Mouse (Mus musculus) CH12.LX (cell line): ENCODE measurements around the gene Btbd9. TPM values are rescaled to one million over a fixed set of nuclear protein-coding genes. Genes with fewer than 3 reads are reported as not detected.

Source experiments
- DNase-seq: peaks from one replicate; pipeline ENCODE4 v3.0.0-alpha.2; 2013; ENCODE audit errors: extremely low read depth
- H3K27ac ChIP-seq: 2 replicates; pipeline ENCODE4 v1.5.1; 2012; ENCODE audit warnings: low read depth, mild to moderate bottlenecking, control low read depth, moderate library complexity; ENCODE audit not compliant: insufficient read depth
- H3K27me3 ChIP-seq: replicated peaks from 2 replicates; pipeline ENCODE3; 2012; ENCODE audit warnings: inconsistent platforms
- H3K36me3 ChIP-seq, 2 experiments: replicated peaks in 1 of 2; 2 replicates each; pipeline versions ENCODE3 to v1.6.1; 2012; ENCODE audit warnings: inconsistent platforms in 1 of 2, low read length in 1 of 2, mild to moderate bottlenecking in 1 of 2, mixed read lengths in 1 of 2, moderate library complexity in 1 of 2; ENCODE audit not compliant: control insufficient read depth in 1 of 2, insufficient read depth in 1 of 2
- H3K4me1 ChIP-seq, 2 experiments: 2 replicates each; pipeline ENCODE4 v1.6.1; 2012; ENCODE audit warnings: inconsistent platforms in 1 of 2, moderate library complexity in 1 of 2; ENCODE audit not compliant: insufficient read depth in 2 of 2, control insufficient read depth in 1 of 2
- H3K4me2 ChIP-seq: 2 replicates; pipeline ENCODE4 v1.6.1; 2012; ENCODE audit warnings: low read depth, mild to moderate bottlenecking, control low read depth; ENCODE audit not compliant: poor library complexity, insufficient read depth, severe bottlenecking
- H3K4me3 ChIP-seq, 3 experiments: fragments of 150-350 bp in 1 of 3; sonication (generic) in 1 of 3; replicated peaks in 1 of 3; 2 replicates each; pipeline versions ENCODE3 to v1.5.1; 2011 to 2012; ENCODE audit warnings: low read depth in 2 of 3, low read length in 2 of 3, mild to moderate bottlenecking in 2 of 3, moderate library complexity in 2 of 3, control low read depth in 1 of 3, improper control_type of control experiment in 1 of 3, inconsistent platforms in 1 of 3, mixed read lengths in 1 of 3; ENCODE audit not compliant: poor library complexity in 1 of 3
- H3K79me2 ChIP-seq: replicated peaks from 2 replicates; pipeline ENCODE4 v1.6.1; 2012; ENCODE audit warnings: mild to moderate bottlenecking, moderate library complexity; ENCODE audit not compliant: control insufficient read depth, poor library complexity, insufficient read depth, severe bottlenecking; ENCODE audit errors: extremely low read depth
- H3K9ac ChIP-seq: 2 replicates; pipeline ENCODE4 v1.6.1; 2012; ENCODE audit warnings: low read depth, mild to moderate bottlenecking, control low read depth, moderate library complexity; ENCODE audit not compliant: insufficient read depth
- H3K9me3 ChIP-seq: replicated peaks from 2 replicates; pipeline ENCODE3; 2012; ENCODE audit warnings: low read length, inconsistent platforms, mixed read lengths
- BHLHE40 ChIP-seq: IDR thresholded peaks from 2 replicates; pipeline ENCODE4 v1.6.1; 2011; ENCODE audit warnings: mild to moderate bottlenecking, low read depth, low read length, improper control_type of control experiment
- CHD2 ChIP-seq: IDR thresholded peaks from 2 replicates; pipeline ENCODE4 v1.6.1; 2011; ENCODE audit warnings: low read length, improper control_type of control experiment
- E2F4 ChIP-seq: IDR thresholded peaks from 2 replicates; pipeline ENCODE4 v1.6.1; 2011; ENCODE audit warnings: low read depth, low read length, improper control_type of control experiment; ENCODE audit not compliant: insufficient replicate concordance
- ELF1 ChIP-seq: IDR thresholded peaks from 2 replicates; pipeline ENCODE4 v1.6.1; 2014; ENCODE audit warnings: low read depth, mild to moderate bottlenecking, inconsistent platforms, low read length, improper control_type of control experiment
- GABPA ChIP-seq: IDR thresholded peaks from 2 replicates; pipeline ENCODE4 v1.6.1; 2012; ENCODE audit warnings: low read depth, low read length, improper control_type of control experiment, inconsistent platforms; ENCODE audit not compliant: insufficient replicate concordance
- IRF4 ChIP-seq: IDR thresholded peaks from 2 replicates; pipeline ENCODE4 v1.6.1; 2014; ENCODE audit warnings: low read depth, mild to moderate bottlenecking, inconsistent platforms, low read length, improper control_type of control experiment
- JUND ChIP-seq: conservative IDR thresholded peaks from 2 replicates; pipeline ENCODE4 v1.6.1; 2011; ENCODE audit warnings: low read depth, low read length, improper control_type of control experiment
- MAFK ChIP-seq: IDR thresholded peaks from 2 replicates; pipeline ENCODE4 v1.6.1; 2011; ENCODE audit warnings: low read length, improper control_type of control experiment; ENCODE audit not compliant: insufficient replicate concordance
- MAZ ChIP-seq: IDR thresholded peaks from 2 replicates; pipeline ENCODE4 v1.6.1; 2012; ENCODE audit warnings: low read depth, mild to moderate bottlenecking, inconsistent platforms, low read length, improper control_type of control experiment, moderate library complexity
- NELFE ChIP-seq: IDR thresholded peaks from 2 replicates; pipeline ENCODE4 v1.6.1; 2011; ENCODE audit warnings: low read depth, low read length, improper control_type of control experiment
- PAX5 ChIP-seq: IDR thresholded peaks from 2 replicates; pipeline ENCODE4 v1.6.1; 2012; ENCODE audit warnings: low read length, inconsistent platforms, mixed read lengths
- RCOR1 ChIP-seq: conservative IDR thresholded peaks from 2 replicates; pipeline ENCODE4 v1.6.1; 2012; ENCODE audit warnings: low read depth, mild to moderate bottlenecking, inconsistent platforms, low read length, improper control_type of control experiment
- TBP ChIP-seq: conservative IDR thresholded peaks from 2 replicates; pipeline ENCODE4 v1.6.1; 2011; ENCODE audit warnings: low read depth, low read length, improper control_type of control experiment
- UBTF ChIP-seq: IDR thresholded peaks from 2 replicates; pipeline ENCODE4 v1.6.1; 2012; ENCODE audit warnings: low read depth, mild to moderate bottlenecking, inconsistent platforms, low read length, improper control_type of control experiment, moderate library complexity
- USF1 ChIP-seq: IDR thresholded peaks from 2 replicates; pipeline ENCODE4 v1.6.1; 2014; ENCODE audit warnings: low read depth, mild to moderate bottlenecking, inconsistent platforms, low read length, improper control_type of control experiment
- USF2 ChIP-seq: conservative IDR thresholded peaks from 2 replicates; pipeline ENCODE4 v1.6.1; 2011; ENCODE audit warnings: low read depth, low read length, improper control_type of control experiment
- dilution Hi-C: fragments of 300-500 bp; cut with MboI; formaldehyde crosslinking; loops from 2 replicates; pipeline ENCODE4 v1.14.3; 2020; ENCODE audit warnings: low sequenced_read_pairs; ENCODE audit not compliant: extremely low pct_unique_long_range_greater_than_20kb, extremely low pct_ligation_motif_present
- in situ Hi-C: fragments of 300-500 bp; cut with MboI; formaldehyde crosslinking; loops from 3 replicates; pipeline ENCODE4 v1.14.3; 2019; ENCODE audit warnings: low sequenced_read_pairs, low pct_ligation_motif_present, low pct_unique_long_range_greater_than_20kb, mixed read lengths
- polyA plus RNA-seq: library from polyadenylated mRNA; unstranded; fragments of >175 nt; gene quantifications from 2 replicates; pipeline ENCODE4 v1.2.1, GENCODE M21; 2012; ENCODE audit warnings: low read depth; ENCODE audit not compliant: insufficient read length
- total RNA-seq, 2 experiments: library from RNA; depleted of rRNA; stranded (reverse); fragments of 300-350 nt in 1 of 2; fragments of >200 nt in 1 of 2; gene quantifications; 2 replicates each; pipeline ENCODE4 v1.2.3; 2012 to 2014

The Btbd9 gene
- total and polyA plus RNA-seq, 3 experiments = 19.3 to 25.4 (median 20.0) TPM

GRCm38 (mm10) chr17:30297432-30297831 lies 278.9 kb downstream of the Btbd9 start:
- dilution Hi-C loops = no loop called here
- DNase-seq = no peak

GRCm38 (mm10) chr17:30296069-30296468 lies 280.2 kb downstream of the Btbd9 start:
- no peak overlapping the region for H3K4me3 ChIP-seq
- no peaks in the 10 kb centered on the region for H3K79me2 ChIP-seq
- dilution Hi-C loops (no loop called here), in situ Hi-C loops (no loop called here)
- H3K27ac ChIP-seq = no peak overlapping the region
- no peaks in the 10 kb centered on the region for H3K27me3 ChIP-seq
- no peak overlapping the region for H3K9ac ChIP-seq
- DNase-seq = no peak
- H3K4me2 ChIP-seq = no peak overlapping the region
- peaks cover 15 to 18% of the 10 kb centered on the region in 2 experiments for H3K4me1 ChIP-seq
- peaks cover 0 to 33% of the 10 kb centered on the region in 2 experiments for H3K36me3 ChIP-seq
- no peak for TF ChIP-seq TBP
- TF ChIP-seq GABPA = no peak
- no peak for TF ChIP-seq JUND
- TF ChIP-seq ELF1 = no peak
- no peak for TF ChIP-seq MAZ
- TF ChIP-seq UBTF = no peak
- TF ChIP-seq CHD2 = no peak
- TF ChIP-seq NELFE = no peak
- no peaks in the 10 kb centered on the region for H3K9me3 ChIP-seq

More at GRCm38 (mm10) chr17:30297432-30297831, 278.9 kb downstream of the Btbd9 start:
- H3K27me3 ChIP-seq = no peaks in the 10 kb centered on the region
- TF ChIP-seq MAFK (no peak), USF1 (peak; percentile 67), ELF1 (no peak), JUND (no peak), IRF4 (0 out of 2 replicates have a peak, but pooled peaks have one; percentile 34), PAX5 (no peak), BHLHE40 (peak; percentile 59; the same call in 1 of the 2 replicates), MAZ (no peak), USF2 (peak; percentile 19; the same call in 1 of the 2 replicates), E2F4 (no peak), RCOR1 (no peak)
- H3K4me1 ChIP-seq = peaks cover 15 to 18% of the 10 kb centered on the region in 2 experiments
- H3K27ac ChIP-seq = no peak overlapping the region
- no peaks in the 10 kb centered on the region for H3K9me3 ChIP-seq
- H3K4me2 ChIP-seq = 0 out of 2 replicates have a peak overlapping the region, but pooled peaks have one; percentile 16
- H3K4me3 ChIP-seq = peak overlapping the region in 1 of 3 experiments; percentile 14
- peaks cover 0 to 29% of the 10 kb centered on the region in 2 experiments for H3K36me3 ChIP-seq
- in situ Hi-C loops = no loop called here
- no peaks in the 10 kb centered on the region for H3K79me2 ChIP-seq
- no peak overlapping the region for H3K9ac ChIP-seq
